In the genomic region with DNA sequence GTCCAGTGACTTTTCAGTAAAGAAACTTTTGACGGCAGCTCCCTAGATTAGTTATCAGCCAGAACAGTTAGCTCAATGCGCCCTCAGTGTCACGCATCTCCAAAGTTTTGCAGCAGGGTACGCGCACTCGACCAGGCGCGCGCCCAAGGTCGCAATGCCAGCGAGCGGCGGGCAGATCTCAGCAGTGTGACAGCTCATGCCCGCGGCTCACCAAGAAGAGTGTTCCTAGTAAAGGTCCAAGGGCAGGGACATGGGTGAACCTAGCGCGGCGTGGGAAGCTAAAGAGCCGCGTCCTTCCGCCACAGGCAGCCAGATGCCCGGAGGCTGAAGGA, we compare ENCODE assay signal across 8 mouse cellular contexts. TPM values are rescaled to one million over a fixed set of nuclear protein-coding genes. Genes with fewer than 3 reads are reported as not detected.
DNase-seq lines count a peak whose midpoint lies in the region; ATAC-seq and TF ChIP-seq lines count a peak whose summit lies in the region.

No protein-coding gene starts in this region.

- ATAC-seq in forebrain, embryonic 12.5 days (ENCODE audit: low FRiP score), result peak; percentile 73
- peak; percentile 62 for ATAC-seq in liver, embryonic 16.5 days (ENCODE audit: low read depth)

- no peak for TF ChIP-seq CTCF in liver, adult 2 months (IDR thresholded peaks at IDR 0.05; ENCODE audit: low read depth, low read length)

- H3K9ac ChIP-seq in liver, adult 2 months (ENCODE audit: low read depth, low read length), result peak overlapping the region; percentile 85
- peak overlapping the region; percentile 77 for H3K9ac ChIP-seq in forebrain, embryonic 12.5 days
- peak overlapping the region; percentile 91 for H3K9ac ChIP-seq in liver, embryonic 16.5 days (ENCODE audit: low read depth, low read length)

- under 1% methylated on average over 22 of the region's 22 CpGs for WGBS in liver, adult 2 months
- WGBS in forebrain, embryonic 12.5 days, result 0% methylated on average over 22 of the region's 22 CpGs
- WGBS in liver, embryonic 16.5 days (ENCODE audit: insufficient replicate concordance), result under 1% methylated on average over 22 of the region's 22 CpGs

- peak overlapping the region; percentile 65 for H3K4me2 ChIP-seq in forebrain, embryonic 12.5 days
- peak overlapping the region; percentile 81 for H3K4me2 ChIP-seq in liver, embryonic 16.5 days (ENCODE audit: low read depth, low read length)

- no peaks in the 10 kb centered on the region for H3K9me3 ChIP-seq in forebrain, embryonic 12.5 days
- H3K9me3 ChIP-seq in liver, embryonic 16.5 days (replicated peaks; ENCODE audit: control insufficient read depth, low read length), result no peaks in the 10 kb centered on the region

- H3K36me3 ChIP-seq in liver, adult 2 months (ENCODE audit: control insufficient read depth, insufficient read depth, low read length), result no peaks in the 10 kb centered on the region
- H3K36me3 ChIP-seq in forebrain, embryonic 12.5 days (replicated peaks), result peaks cover 10% of the 10 kb centered on the region
- peaks cover 1% of the 10 kb centered on the region for H3K36me3 ChIP-seq in liver, embryonic 16.5 days (ENCODE audit: control insufficient read depth, insufficient read depth)

- no peak for DNase-seq in liver, adult 2 months (ENCODE audit: extremely low read depth, low read depth, low spot score)
- DNase-seq in liver, result no peak
- peak; percentile 82 for DNase-seq in adrenal gland, postnatal 10 days
- DNase-seq in yolk sac, embryonic 10.5 days (ENCODE audit: low spot score), result no peak
- DNase-seq in urinary bladder, postnatal 25 days (ENCODE audit: low spot score), result no peak
- no peak for DNase-seq in Muller cell, postnatal 12 days (ENCODE audit: inconsistent ontology term)

- H3K27ac ChIP-seq in liver, adult 2 months (replicated peaks; ENCODE audit: insufficient read depth, low read depth, low read length), result peak overlapping the region; percentile 73
- peak overlapping the region; percentile 81 for H3K27ac ChIP-seq in forebrain, embryonic 12.5 days
- peak overlapping the region; percentile 92 for H3K27ac ChIP-seq in liver, embryonic 16.5 days (ENCODE audit: low read length)

- H3K4me1 ChIP-seq in liver, adult 2 months (ENCODE audit: control insufficient read depth, insufficient read depth, low read length), result peaks cover 4% of the 10 kb centered on the region; the same call in 1 of the 2 replicates
- peaks cover 22% of the 10 kb centered on the region for H3K4me1 ChIP-seq in forebrain, embryonic 12.5 days
- peaks cover 25% of the 10 kb centered on the region for H3K4me1 ChIP-seq in liver, embryonic 16.5 days (ENCODE audit: control insufficient read depth, low read depth, low read length)

- peak overlapping the region; percentile 88 for H3K4me3 ChIP-seq in liver, adult 2 months (ENCODE audit: insufficient read depth, low read depth, low read length)
- peak overlapping the region; percentile 80 for H3K4me3 ChIP-seq in forebrain, embryonic 12.5 days (replicated peaks)
- peak overlapping the region; percentile 93 for H3K4me3 ChIP-seq in liver, embryonic 16.5 days (ENCODE audit: low read depth, low read length)

- no peak for TF ChIP-seq POLR2A in liver, adult 2 months (IDR thresholded peaks at IDR 0.05; ENCODE audit: extremely low read depth, insufficient read depth, low read length)

- H3K27me3 ChIP-seq in liver, adult 2 months (ENCODE audit: control insufficient read depth, insufficient read depth, low read length), result no peaks in the 10 kb centered on the region
- no peaks in the 10 kb centered on the region for H3K27me3 ChIP-seq in forebrain, embryonic 12.5 days
- H3K27me3 ChIP-seq in liver, embryonic 16.5 days (ENCODE audit: control insufficient read depth, insufficient read depth, low read depth, low read length), result no peaks in the 10 kb centered on the region

- H3K79me2 ChIP-seq in liver, adult 2 months (ENCODE audit: control insufficient read depth, insufficient read depth, low read length), result peaks cover 6% of the 10 kb centered on the region; the same call in 1 of the 2 replicates

RNA-seq across cellular contexts. Expression of a gene that starts 0.3 kb away (rescaled TPM):
- 9.3 and 10.9 TPM in 2 replicates for total RNA-seq in liver, adult 2 months (2014; rRNA removed)
- 4.2 and 5.2 TPM in 2 replicates for polyA plus RNA-seq in liver, adult 2 months (2012; rRNA removed)
- total RNA-seq in adrenal gland, postnatal 10 days (2021), result 10 to 100 TPM; 40.1 to 46.4 TPM
- polyA plus RNA-seq in forebrain, embryonic 12.5 days (2016; fragmentation: Nextera tagmentation; extraction: Ambion mirVana), result 73.6 and 78.2 TPM in 2 replicates
- polyA plus RNA-seq in liver, embryonic 16.5 days (2015; fragmentation: Nextera tagmentation; extraction: Ambion mirVana), result 49.7 and 54.0 TPM in 2 replicates

RNA-seq across cellular contexts. Expression of a gene that starts 0.6 kb away (rescaled TPM):
- total RNA-seq in liver, adult 2 months (2014; rRNA removed), result 0.74 and 1.3 TPM in 2 replicates
- polyA plus RNA-seq in liver, adult 2 months (2012; rRNA removed), result 0.44 and 0.72 TPM in 2 replicates
- total RNA-seq in adrenal gland, postnatal 10 days (2021), result 10 to 100 TPM in 1 of 2 experiments, 1 to 10 TPM in 1; 7.1 to 10.5 TPM
- 43.5 and 45.8 TPM in 2 replicates for polyA plus RNA-seq in forebrain, embryonic 12.5 days (2016; fragmentation: Nextera tagmentation; extraction: Ambion mirVana)
- polyA plus RNA-seq in liver, embryonic 16.5 days (2015; fragmentation: Nextera tagmentation; extraction: Ambion mirVana), result 21.5 and 22.2 TPM in 2 replicates

RNA-seq across cellular contexts. Expression of a gene that starts 22.2 kb away (rescaled TPM):
- total RNA-seq in liver, adult 2 months (2014; rRNA removed), result 2.9 and 3.7 TPM in 2 replicates
- 3.9 and 4.1 TPM in 2 replicates for polyA plus RNA-seq in liver, adult 2 months (2012; rRNA removed)
- total RNA-seq in adrenal gland, postnatal 10 days (2021), result 10 to 100 TPM; 16.0 to 19.0 TPM
- 17.9 and 18.5 TPM in 2 replicates for polyA plus RNA-seq in forebrain, embryonic 12.5 days (2016; fragmentation: Nextera tagmentation; extraction: Ambion mirVana)
- polyA plus RNA-seq in liver, embryonic 16.5 days (2015; fragmentation: Nextera tagmentation; extraction: Ambion mirVana), result 3.3 and 3.8 TPM in 2 replicates

RNA-seq across cellular contexts. Expression of a gene that starts 57.8 kb away (rescaled TPM):
- 0.13 and 0.18 TPM in 2 replicates for total RNA-seq in liver, adult 2 months (2014; rRNA removed)
- polyA plus RNA-seq in liver, adult 2 months (2012; rRNA removed), result 0.15 and 0.20 TPM in 2 replicates
- 1 to 10 TPM in 1 of 2 experiments, under 1 TPM in 1; 0.99 to 1.2 TPM for total RNA-seq in adrenal gland, postnatal 10 days (2021)
- 4.5 and 5.4 TPM in 2 replicates for polyA plus RNA-seq in forebrain, embryonic 12.5 days (2016; fragmentation: Nextera tagmentation; extraction: Ambion mirVana)
- polyA plus RNA-seq in liver, embryonic 16.5 days (2015; fragmentation: Nextera tagmentation; extraction: Ambion mirVana), result 0.47 and 0.54 TPM in 2 replicates

Comparison
In these comparisons a context has a peak if more than half of its experiments do, and no peak if none do; other contexts are left out.
1. RNA of a gene that starts 0.6 kb away (polyA plus RNA-seq): 43.5 to 45.8 TPM in forebrain, embryonic 12.5 days and 21.5 to 22.2 TPM in liver, embryonic 16.5 days; 0.44 to 0.72 TPM in liver, adult 2 months; every median in the first group is over 10 times any median in the second.
2. Peak in every context shown above with its lines, with median percentiles within 50 percentile points of each other: H3K27ac ChIP-seq, H3K4me3 ChIP-seq and H3K9ac ChIP-seq.